Mouse (Mus musculus) adrenal gland, postnatal 10 days (tissue): ENCODE data around the gene Terb2. TPM values are rescaled to one million over a fixed set of nuclear protein-coding genes. Genes with fewer than 3 reads are reported as not detected.

ENCODE experiments used
- DNase-seq: peaks from one replicate; pipeline ENCODE4 v3.0.0; 2021; ENCODE audit warnings: mixed read lengths
- total RNA-seq, 2 experiments: library from RNA; stranded (reverse); gene quantifications; 2 replicates each; pipeline ENCODE4 v1.2.3; 2021

The Terb2 gene
- total RNA-seq, 2 experiments from 2014 or later, result not detected

GRCm38 (mm10) chr2:122233759-122234557 lies 47.9 kb downstream of the Terb2 start:
- DNase-seq, result peak; percentile 47

- peak; percentile 87 for DNase-seq
These were observed 48.7 kb downstream of the Terb2 start, which contains the start of gene Sord for GRCm38 (mm10) chr2:122234611-122235288. Sord (plus strand) TSS chr2:122234749.

GRCm38 (mm10) chr2:122235425-122235824 lies 49.4 kb downstream of the Terb2 start:
- DNase-seq, result peak; percentile 24

- DNase-seq, result no peak
These were observed 50.2 kb downstream of the Terb2 start for GRCm38 (mm10) chr2:122236321-122236720.

GRCm38 (mm10) chr2:122237891-122238470 lies 51.9 kb downstream of the Terb2 start:
- DNase-seq, result no peak

- no peak for DNase-seq
These were observed 54.7 kb downstream of the Terb2 start for GRCm38 (mm10) chr2:122240735-122241134.

GRCm38 (mm10) chr2:122241226-122241625 lies 55.2 kb downstream of the Terb2 start:
- no peak for DNase-seq

- DNase-seq, result no peak
These were observed 55.9 kb downstream of the Terb2 start for GRCm38 (mm10) chr2:122241935-122242334.

- DNase-seq, result peak; percentile 81
These were observed 57.6 kb downstream of the Terb2 start for GRCm38 (mm10) chr2:122243671-122244131.

GRCm38 (mm10) chr2:122247786-122248185 lies 61.7 kb downstream of the Terb2 start:
- DNase-seq, result no peak

- no peak for DNase-seq
These were observed 69.9 kb downstream of the Terb2 start for GRCm38 (mm10) chr2:122255997-122256396.

Other genes with a start within 250 kb of the Terb2 start
- 10 to 100 TPM; 29.4 to 36.7 TPM for gene Ctdspl2, start 230.3 kb upstream of the Terb2 start, total RNA-seq
- not detected for gene Mageb3, start 230.2 kb upstream of the Terb2 start, total RNA-seq
- 10 to 100 TPM; 16.8 to 16.9 TPM for gene Eif3j1, start 157.7 kb upstream of the Terb2 start, total RNA-seq
- 10 to 100 TPM; 14.6 to 16.7 TPM for gene Spg11, start 67.9 kb upstream of the Terb2 start, total RNA-seq
- 100 to 1,000 TPM; 300 to 427 TPM for gene B2m, start 38.6 kb upstream of the Terb2 start, total RNA-seq
- gene Trim69, start 25.6 kb upstream of the Terb2 start, total RNA-seq, result not detected
- gene Patl2, start 83 bp upstream of the Terb2 start, total RNA-seq, result under 1 TPM; 0.30 to 0.63 TPM
- gene Sord, start 48.5 kb downstream of the Terb2 start, total RNA-seq, result 100 to 1,000 TPM in 1 of 2 experiments, 10 to 100 TPM in 1; 96.9 to 127 TPM
- gene Duox2, start 112.2 kb downstream of the Terb2 start, total RNA-seq, result under 1 TPM; 0.15 to 0.33 TPM
- gene Duoxa2, start 112.6 kb downstream of the Terb2 start, total RNA-seq, result not detected
- gene Duoxa1, start 127.5 kb downstream of the Terb2 start, total RNA-seq, result under 1 TPM in 1 of 2 experiments, not detected in 1; 0.33 TPM
- not detected for gene Duox1, start 129.4 kb downstream of the Terb2 start, total RNA-seq
- gene Shf, start 182.9 kb downstream of the Terb2 start, total RNA-seq, result 10 to 100 TPM; 16.7 to 23.7 TPM
- gene Slc28a2, start 240.2 kb downstream of the Terb2 start, total RNA-seq, result 10 to 100 TPM; 10.8 to 16.3 TPM